Mouse (Mus musculus) layer of hippocampus, adult 18-20 months (tissue): ENCODE measurements around the gene Arrdc1. TPM values are rescaled to one million over a fixed set of nuclear protein-coding genes. Genes with fewer than 3 reads are reported as not detected.

Source experiments
- DNase-seq, 2 experiments: peaks; one replicate each; pipeline ENCODE4 v3.0.0; 2022; ENCODE audit warnings: low spot score in 2 of 2
- total RNA-seq, 2 experiments: library from RNA; stranded (reverse); gene quantifications; 2 replicates each; pipeline ENCODE4 v1.2.3; 2021

Gene Arrdc1
- total RNA-seq, 2 experiments from 2014 or later: 11.2 to 11.3 TPM

GRCm38 (mm10) chr2:24925284-24925683 is 9.8 kb downstream of the Arrdc1 start:
- DNase-seq: no peak

GRCm38 (mm10) chr2:24923561-24923960 is 11.5 kb downstream of the Arrdc1 start:
- no peak for DNase-seq

GRCm38 (mm10) chr2:24919839-24920175 is 15.2 kb downstream of the Arrdc1 start:
- no peak for DNase-seq

- DNase-seq: peak; percentile 91 to 96
Observed at GRCm38 (mm10) chr2:24918930-24919838, 15.9 kb downstream of the Arrdc1 start, which contains the start of gene Ehmt1. Gene Ehmt1 (minus strand): TSS chr2:24919614.

- no peak for DNase-seq
Observed at GRCm38 (mm10) chr2:24914762-24915161, 20.3 kb downstream of the Arrdc1 start.

GRCm38 (mm10) chr2:24912589-24912988 is 22.5 kb downstream of the Arrdc1 start:
- DNase-seq: no peak

- DNase-seq: no peak
Observed at GRCm38 (mm10) chr2:24912189-24912588, 22.9 kb downstream of the Arrdc1 start.

GRCm38 (mm10) chr2:24910481-24910880 is 24.6 kb downstream of the Arrdc1 start:
- no peak for DNase-seq

- peak in 1 of 2 experiments; percentile 44 for DNase-seq
Observed at GRCm38 (mm10) chr2:24905653-24906155, 29.3 kb downstream of the Arrdc1 start.

GRCm38 (mm10) chr2:24904823-24905652 is 30.0 kb downstream of the Arrdc1 start:
- DNase-seq: no peak

- DNase-seq: no peak
Observed at GRCm38 (mm10) chr2:24902999-24903398, 32.1 kb downstream of the Arrdc1 start.

GRCm38 (mm10) chr2:24901055-24901454 is 34.0 kb downstream of the Arrdc1 start:
- DNase-seq: peak in 1 of 2 experiments; percentile 45

- no peak for DNase-seq
Observed at GRCm38 (mm10) chr2:24899292-24899691, 35.8 kb downstream of the Arrdc1 start.

- no peak for DNase-seq
Observed at GRCm38 (mm10) chr2:24896761-24897160, 38.3 kb downstream of the Arrdc1 start.

- DNase-seq: no peak
Observed at GRCm38 (mm10) chr2:24894211-24894610, 40.8 kb downstream of the Arrdc1 start.

GRCm38 (mm10) chr2:24892318-24892717 is 42.7 kb downstream of the Arrdc1 start:
- no peak for DNase-seq

GRCm38 (mm10) chr2:24890541-24891447 is 44.3 kb downstream of the Arrdc1 start:
- no peak for DNase-seq

- no peak for DNase-seq
Observed at GRCm38 (mm10) chr2:24888895-24889294, 46.2 kb downstream of the Arrdc1 start.

- DNase-seq: no peak
Observed at GRCm38 (mm10) chr2:24880686-24881085, 54.4 kb downstream of the Arrdc1 start.
